Mouse (Mus musculus) kidney, adult 11 months (tissue): ENCODE data around the gene Zkscan3.

ENCODE experiments used
- DNase-seq: peaks from one replicate; pipeline ENCODE4 v3.0.0; 2022

Zkscan3 gene

DNA sequence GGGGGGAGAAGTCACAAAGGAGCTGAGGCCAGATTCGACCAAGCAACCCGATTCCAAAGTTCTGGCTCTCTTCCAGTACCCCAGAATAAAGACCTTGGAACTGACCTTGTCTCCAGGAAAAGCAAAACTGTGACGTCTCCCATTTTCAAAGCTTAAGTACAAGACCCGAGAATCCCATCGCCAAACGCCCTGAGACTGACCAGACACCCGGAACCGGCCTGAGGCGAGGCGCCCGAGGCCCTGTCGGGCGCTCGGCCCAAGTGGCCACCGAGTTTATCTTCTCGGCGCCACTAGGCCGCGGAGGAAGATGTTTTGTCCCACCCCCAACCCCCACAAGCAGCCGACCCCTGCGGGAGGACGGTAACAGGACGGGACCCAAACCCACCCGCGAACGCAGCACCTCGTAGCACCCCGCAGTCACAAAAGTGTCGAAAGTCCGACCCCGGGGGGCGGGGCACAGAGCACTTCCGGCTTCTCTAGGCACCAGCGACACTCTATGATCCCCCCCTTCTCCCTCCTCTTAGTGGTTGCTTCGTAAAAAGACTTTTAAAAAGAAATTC, at the start of gene Zkscan3:
Gene Zkscan3, minus strand, starts transcription at position 469 of the 560 bp plus-strand sequence.
- peak; percentile 72 for DNase-seq

DNA sequence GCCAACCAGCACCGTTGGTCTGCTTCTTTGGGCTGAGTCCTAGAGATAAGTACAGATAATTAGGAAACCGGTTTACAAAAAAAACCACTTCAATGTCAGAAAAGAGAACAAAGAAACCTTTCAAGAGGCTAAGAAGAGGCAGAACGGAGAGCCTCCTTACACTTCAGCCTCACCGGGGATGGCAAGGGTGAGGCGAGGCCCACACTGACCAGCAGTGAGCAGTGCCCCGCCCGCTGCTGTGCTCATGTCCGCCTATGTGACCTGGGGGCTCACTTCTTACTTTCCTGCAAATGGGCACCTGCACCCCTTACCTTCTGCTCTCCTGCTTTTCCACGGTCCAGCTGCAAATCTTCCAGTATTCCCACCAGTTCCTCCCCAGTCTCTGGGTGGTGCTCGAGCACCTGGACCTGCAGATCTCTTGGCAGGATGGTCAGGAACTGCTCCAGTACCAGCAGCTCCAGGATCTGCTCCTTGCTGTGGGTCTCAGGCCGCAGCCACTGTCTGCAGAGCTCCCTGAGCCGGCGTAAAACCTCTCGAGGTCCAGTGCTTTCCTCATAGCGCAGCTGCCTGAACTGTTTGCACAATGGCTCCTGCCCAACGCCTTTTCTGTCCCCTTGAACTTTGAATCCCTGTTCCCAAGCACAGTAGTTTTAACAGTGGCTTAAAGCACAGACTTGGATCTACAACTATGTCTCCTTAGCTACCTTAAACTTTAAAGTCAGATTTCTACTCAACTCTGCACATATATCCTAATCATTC, 45.5 kb upstream of the Zkscan3 start:
- DNase-seq: no peak

GRCm38 (mm10) chr13:21446796-21447195, 44.2 kb upstream of the Zkscan3 start:
- DNase-seq: no peak

GRCm38 (mm10) chr13:21441207-21441572, 38.6 kb upstream of the Zkscan3 start:
- DNase-seq: no peak

DNA sequence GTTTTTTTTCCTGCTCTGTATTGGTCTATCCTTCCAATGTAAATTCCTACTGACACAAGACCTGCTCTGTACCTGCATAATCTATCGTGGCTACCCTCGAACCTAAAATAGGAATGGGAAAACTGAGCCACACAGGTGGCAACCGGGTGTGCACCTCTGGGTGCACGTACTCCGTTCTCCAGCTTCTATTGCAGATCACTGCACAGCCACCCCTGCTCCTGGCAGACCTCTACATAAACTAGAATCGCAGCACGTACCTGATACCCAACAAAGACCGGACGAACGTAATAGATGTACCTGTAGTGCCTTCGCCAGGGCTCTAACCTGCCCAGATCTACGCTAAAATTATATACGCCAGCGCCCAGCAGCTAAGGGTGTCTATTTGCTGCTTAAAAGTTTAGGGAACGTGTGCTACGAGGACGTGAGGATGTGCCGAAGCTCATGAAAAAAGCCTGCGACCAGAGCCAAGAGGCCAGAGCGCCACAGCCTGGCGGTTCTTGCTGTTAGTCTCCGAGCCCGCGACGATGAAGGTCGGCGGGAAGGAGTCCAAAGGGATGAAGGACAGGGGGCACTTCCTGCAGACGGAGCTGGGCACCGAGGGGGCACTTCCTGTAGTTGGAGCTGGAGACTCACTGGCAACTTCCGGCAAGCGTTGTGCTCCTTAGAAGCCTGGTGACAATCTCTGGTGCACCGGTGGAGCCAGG, 38.1 kb upstream of the Zkscan3 start, which contains the start of gene Pgbd1:
Gene Pgbd1, minus strand, starts transcription at position 556 of the 704 bp plus-strand sequence.
- peak; percentile 72 for DNase-seq

DNA sequence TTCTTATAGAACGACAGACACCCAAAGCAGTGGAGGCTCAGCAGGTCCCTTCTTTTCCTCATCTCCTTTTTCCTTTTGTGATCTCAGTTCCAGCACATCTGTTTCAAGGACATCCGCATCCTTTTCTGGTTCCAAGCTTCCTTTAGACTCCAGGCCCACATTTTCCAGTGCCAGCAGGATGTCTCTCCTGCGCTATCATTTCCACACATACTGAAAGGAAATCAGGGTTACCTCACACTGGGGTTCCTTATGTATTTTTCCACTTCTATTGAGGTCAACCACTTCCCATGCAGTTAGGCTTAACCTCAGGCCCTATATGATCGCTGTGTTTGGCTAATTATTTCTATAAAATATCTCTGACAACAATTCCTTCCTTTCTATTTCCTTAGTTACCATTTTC, 32.9 kb upstream of the Zkscan3 start:
- no peak for DNase-seq

GRCm38 (mm10) chr13:21427631-21428030, 25.1 kb upstream of the Zkscan3 start:
- DNase-seq: no peak

DNA sequence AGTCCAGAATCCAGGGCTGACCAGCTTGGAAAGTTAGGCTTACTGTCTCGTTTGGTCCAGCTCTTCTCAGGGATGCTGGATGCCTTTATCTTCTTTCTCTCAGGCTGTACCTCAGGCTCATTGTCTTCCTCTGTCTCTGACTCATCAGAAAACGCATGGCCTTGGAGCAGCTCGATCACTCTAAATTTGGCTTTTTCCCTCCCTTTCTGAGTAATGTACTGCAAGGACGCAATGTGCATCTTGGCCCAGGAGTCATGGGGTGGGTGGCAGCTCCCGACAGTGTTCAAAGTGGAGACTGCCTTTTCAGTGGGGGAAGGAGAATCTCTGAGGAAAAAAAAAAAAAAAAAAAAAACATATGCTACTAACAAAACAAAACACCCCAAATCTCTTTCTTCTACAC, 20.7 kb upstream of the Zkscan3 start:
- DNase-seq: no peak

GRCm38 (mm10) chr13:21418865-21419264, 16.3 kb upstream of the Zkscan3 start:
- DNase-seq: no peak

- no peak for DNase-seq
These were observed 14.9 kb upstream of the Zkscan3 start for GRCm38 (mm10) chr13:21417298-21418010.

GRCm38 (mm10) chr13:21415750-21416149, 13.2 kb upstream of the Zkscan3 start:
- DNase-seq: no peak

DNA sequence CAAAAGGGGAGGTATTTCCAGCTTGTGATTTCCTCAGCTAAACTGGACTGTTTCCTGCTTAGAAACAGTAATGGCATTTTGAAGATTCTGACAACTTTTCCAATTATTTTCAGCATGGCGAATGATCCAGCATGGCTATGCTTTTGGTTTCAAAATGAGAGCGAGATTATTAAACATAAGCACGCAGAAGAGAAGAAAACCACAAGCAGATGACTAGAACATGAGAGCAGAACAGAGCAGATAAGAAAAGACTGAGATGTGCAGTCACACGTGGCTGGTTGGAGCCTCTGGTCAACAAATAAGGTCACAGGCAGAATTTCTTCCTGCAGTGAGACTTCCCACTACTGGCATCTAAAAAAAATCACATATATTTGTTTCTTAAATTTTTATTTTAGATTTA, 12.7 kb upstream of the Zkscan3 start:
- DNase-seq: no peak

GRCm38 (mm10) chr13:21414231-21415212, 12.0 kb upstream of the Zkscan3 start:
- DNase-seq: no peak

- DNase-seq: no peak
These were observed 6.4 kb upstream of the Zkscan3 start for GRCm38 (mm10) chr13:21408805-21409459.

GRCm38 (mm10) chr13:21407969-21408804, 5.6 kb upstream of the Zkscan3 start:
- DNase-seq: peak; percentile 85

- DNase-seq: no peak
These were observed 4.8 kb upstream of the Zkscan3 start for GRCm38 (mm10) chr13:21407341-21407740.

DNA sequence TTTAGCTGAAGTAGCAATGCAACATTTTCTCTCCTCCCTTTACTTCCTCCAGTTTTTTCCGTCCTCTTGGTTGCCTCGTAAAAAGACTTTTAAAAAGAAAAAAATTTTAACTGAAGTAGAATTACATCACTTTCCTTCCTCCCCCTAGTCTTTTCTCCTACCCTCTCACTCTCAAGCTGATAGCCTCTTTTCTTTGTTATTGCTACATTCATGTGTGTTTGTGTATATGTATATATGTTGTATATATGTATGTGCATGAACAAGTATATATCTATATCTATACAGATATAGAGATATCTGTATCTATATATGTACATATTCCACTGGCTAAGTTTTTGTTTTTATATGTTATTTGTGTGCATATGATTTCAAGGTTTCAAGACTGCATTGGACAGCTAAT, 293 bp upstream of the Zkscan3 start:
- no peak for DNase-seq

DNA sequence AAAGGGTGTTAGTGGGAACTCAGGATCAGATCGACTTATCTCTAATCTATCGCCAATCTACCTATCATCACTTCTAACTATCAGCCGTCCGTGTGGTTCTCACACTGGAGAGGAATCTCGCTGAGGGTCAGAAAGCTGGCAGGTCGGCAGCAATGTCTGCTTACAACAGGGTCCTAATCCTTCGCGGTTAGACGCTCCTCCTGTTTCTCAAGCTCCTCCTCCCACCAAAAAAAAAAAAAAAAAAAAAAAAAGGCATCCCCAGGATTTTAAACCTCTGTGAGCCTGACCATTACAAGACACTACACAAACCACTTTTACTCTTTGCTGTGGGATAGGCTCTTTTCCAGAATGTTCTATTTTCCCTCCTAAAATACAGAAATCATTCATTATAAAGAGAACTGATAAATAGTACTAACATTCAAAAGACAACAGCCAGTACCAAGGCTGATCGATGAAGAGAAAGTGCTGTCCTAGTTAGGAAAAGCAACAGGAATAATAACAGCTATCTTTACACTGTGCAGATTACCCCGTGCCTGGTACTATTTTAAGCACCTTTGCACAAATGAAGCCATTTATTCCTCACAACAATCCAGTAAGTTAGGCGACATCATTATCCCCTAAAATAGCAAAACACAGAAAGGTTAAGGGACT, 794 bp downstream of the Zkscan3 start:
- DNase-seq: no peak

DNA sequence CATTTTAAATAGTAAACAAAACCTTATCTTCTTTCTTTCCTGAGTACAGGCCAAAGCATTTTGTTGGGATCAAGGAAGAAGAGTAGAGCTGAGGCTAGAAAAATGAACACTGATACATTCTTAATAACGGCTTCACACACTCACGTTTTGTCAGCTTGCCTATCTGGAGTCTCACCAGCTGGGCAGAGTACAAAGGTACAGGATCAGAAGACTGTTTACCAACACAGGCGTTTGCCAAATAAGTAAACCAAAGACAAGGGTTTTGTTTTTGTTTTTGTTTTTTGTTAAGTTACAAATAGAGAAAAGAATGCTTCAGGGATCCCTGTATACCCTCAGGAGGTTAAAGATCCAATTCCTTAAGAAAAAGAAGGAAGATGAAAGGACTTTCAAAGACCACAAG, 1.4 kb downstream of the Zkscan3 start:
- DNase-seq: no peak

GRCm38 (mm10) chr13:21397486-21397885, 5.1 kb downstream of the Zkscan3 start:
- DNase-seq: no peak
